Mouse (Mus musculus) frontal cortex, postnatal 14 days (tissue): ENCODE results near the gene Ppp2r5c.

Source experiments
- DNase-seq, 2 experiments: peaks; one replicate each; pipeline ENCODE4 v3.0.0; 2022; ENCODE audit warnings: low spot score in 2 of 2

Ppp2r5c gene

DNA sequence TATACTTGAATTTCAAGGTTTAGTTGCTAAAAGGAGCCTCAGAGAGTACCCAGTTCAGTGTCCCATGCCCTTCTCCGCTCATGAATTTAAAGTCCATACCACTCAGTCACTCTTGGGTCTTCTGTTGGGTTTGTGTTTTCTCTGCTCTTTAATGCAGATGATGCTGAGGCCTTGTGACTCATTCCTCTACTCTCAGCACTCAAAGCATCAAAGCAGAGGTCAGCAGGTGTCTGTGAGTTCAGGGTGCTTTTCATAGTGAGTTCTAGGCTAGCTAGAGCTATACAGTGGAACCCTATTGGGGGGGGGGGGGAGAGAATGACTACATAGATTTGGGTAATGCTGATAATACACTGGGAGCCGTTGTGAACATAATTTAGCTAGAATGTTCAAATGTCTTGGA lies 163.8 kb downstream of the Ppp2r5c start:
- no peak for DNase-seq

DNA sequence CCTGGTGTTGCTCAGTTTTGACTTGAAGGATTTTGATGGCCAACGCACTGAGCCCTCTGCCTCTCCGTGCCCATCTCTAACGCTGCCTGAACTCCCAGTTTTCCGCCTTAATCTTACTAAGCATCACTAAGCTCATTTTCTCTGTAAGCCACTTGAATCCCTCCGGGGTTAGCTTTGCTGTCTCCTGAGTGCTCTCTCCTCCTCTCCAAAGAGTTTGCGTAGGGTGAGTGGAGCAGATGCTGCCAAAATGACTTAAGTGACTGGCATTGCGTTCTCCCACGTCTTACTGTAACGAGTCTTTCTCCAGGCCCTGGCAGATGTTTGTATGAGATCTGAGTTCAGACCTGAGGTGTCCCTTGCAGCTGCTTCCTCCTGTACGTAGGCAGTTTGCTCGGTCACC lies 183.1 kb downstream of the Ppp2r5c start:
- DNase-seq: no peak
